Mouse (Mus musculus) CH12.LX (cell line): ENCODE results near the gene Csn2.

ENCODE experiments used
- CTCF ChIP-seq, 2 experiments: IDR thresholded peaks in 1 of 2; conservative IDR thresholded peaks in 1 of 2; 2 replicates each; pipeline ENCODE4 v1.5.1; 2011 to 2012; ENCODE audit warnings: low read depth in 2 of 2, low read length in 2 of 2, improper control_type of control experiment in 1 of 2, inconsistent platforms in 1 of 2, mild to moderate bottlenecking in 1 of 2, moderate library complexity in 1 of 2
- ELF1 ChIP-seq: IDR thresholded peaks from 2 replicates; pipeline ENCODE4 v1.6.1; 2014; ENCODE audit warnings: low read depth, mild to moderate bottlenecking, inconsistent platforms, low read length, improper control_type of control experiment
- JUN ChIP-seq: IDR thresholded peaks from 2 replicates; pipeline ENCODE4 v1.6.1; 2011; ENCODE audit warnings: low read depth, mild to moderate bottlenecking, low read length, improper control_type of control experiment, moderate library complexity; ENCODE audit not compliant: insufficient read depth
- MAX ChIP-seq: IDR thresholded peaks from 2 replicates; pipeline ENCODE4 v1.6.1; 2011; ENCODE audit warnings: low read length, improper control_type of control experiment
- MEF2A ChIP-seq: IDR thresholded peaks from 2 replicates; pipeline ENCODE4 v1.6.1; 2014; ENCODE audit warnings: low read depth, mild to moderate bottlenecking, inconsistent platforms, low read length, improper control_type of control experiment, borderline replicate concordance
- NELFE ChIP-seq: IDR thresholded peaks from 2 replicates; pipeline ENCODE4 v1.6.1; 2011; ENCODE audit warnings: low read depth, low read length, improper control_type of control experiment
- NRF1 ChIP-seq: IDR thresholded peaks from 2 replicates; pipeline ENCODE4 v1.6.1; 2014; ENCODE audit warnings: low read depth, mild to moderate bottlenecking, inconsistent platforms, low read length, improper control_type of control experiment, moderate library complexity
- POLR2A ChIP-seq: IDR thresholded peaks from 2 replicates; pipeline ENCODE4 v1.6.1; 2011; ENCODE audit warnings: low read depth, mild to moderate bottlenecking, improper control_type of control experiment, low read length
- POLR2AphosphoS2 ChIP-seq: IDR thresholded peaks from 2 replicates; pipeline ENCODE4 v1.6.1; 2011; ENCODE audit warnings: low read depth, low read length, improper control_type of control experiment
- TCF12 ChIP-seq: IDR thresholded peaks from 2 replicates; pipeline ENCODE4 v1.6.1; 2014; ENCODE audit warnings: low read depth, mild to moderate bottlenecking, inconsistent platforms, low read length, improper control_type of control experiment
- USF1 ChIP-seq: IDR thresholded peaks from 2 replicates; pipeline ENCODE4 v1.6.1; 2014; ENCODE audit warnings: low read depth, mild to moderate bottlenecking, inconsistent platforms, low read length, improper control_type of control experiment
- USF2 ChIP-seq: conservative IDR thresholded peaks from 2 replicates; pipeline ENCODE4 v1.6.1; 2011; ENCODE audit warnings: low read depth, low read length, improper control_type of control experiment

- TF ChIP-seq ELF1 (no peak), TCF12 (no peak), USF2 (no peak), JUN (no peak), USF1 (no peak), CTCF (conservative IDR thresholded peaks at IDR 0.05 in 1 of 2, IDR thresholded peaks at IDR 0.05 in 1 of 2; ENCODE audit: low read depth in 2 of 2, low read length in 2 of 2) (no peak), POLR2AphosphoS2 (no peak), POLR2A (no peak), NRF1 (no peak), MEF2A (no peak), MAX (no peak), NELFE (no peak)
These were observed 35.4 kb upstream of the Csn2 start for GRCm38 (mm10) chr5:87734821-87735220.
